Mouse (Mus musculus) T-helper 1 cell (primary cell): Measurements from ENCODE around the gene Mapk8ip1.

Experiments used
- in situ Hi-C: fragments of 300-600 bp; cut with MboI, MseI; formaldehyde crosslinking; loops from one replicate; pipeline ENCODE4 v1.15.1; 2025; ENCODE audit warnings: high pct_unique_total_duplicates

Mapk8ip1 gene

GRCm38 (mm10) chr2:92347191-92347590 lies 53.9 kb downstream of the Mapk8ip1 start:
- in situ Hi-C loops: no loop called here

GRCm38 (mm10) chr2:92342418-92342817 lies 58.6 kb downstream of the Mapk8ip1 start:
- in situ Hi-C loops: no loop called here
